Mouse (Mus musculus) midbrain, embryonic 14.5 days (tissue): ENCODE results near the gene Hyal2. TPM values are rescaled to one million over a fixed set of nuclear protein-coding genes. Genes with fewer than 3 reads are reported as not detected.
"Not testable (repeated sequence)": the region's sequence is repeated elsewhere in the genome, so short reads cannot be mapped to it uniquely, and the experiment has no call there.

Source experiments
- ATAC-seq: fragments of 200-750 bp; cut with Nextera tagmentation; 2 replicates; pipeline ENCODE4 v1.8.0; 2017; ENCODE audit warnings: moderate number of reproducible peaks, moderate library complexity; ENCODE audit not compliant: low FRiP score, low TSS enrichment
- DNase-seq: peaks from one replicate; pipeline ENCODE4 v3.0.0-alpha.2; 2015
- H3K27ac ChIP-seq: fragments of 300-500 bp; sonication (generic); replicated peaks from 2 replicates; pipeline ENCODE4 v1.5.1; 2014; ENCODE audit warnings: mild to moderate bottlenecking, low read depth, low read length, moderate library complexity
- H3K27me3 ChIP-seq: fragments of 300-500 bp; sonication (generic); 2 replicates; pipeline ENCODE4 v1.6.1; 2014; ENCODE audit warnings: low read length, control low read depth, mixed read lengths; ENCODE audit not compliant: control insufficient read depth, insufficient read depth
- H3K36me3 ChIP-seq: fragments of 300-500 bp; sonication (generic); 2 replicates; pipeline ENCODE4 v1.6.1; 2014; ENCODE audit warnings: low read length, control low read depth; ENCODE audit not compliant: control insufficient read depth, insufficient read depth
- H3K4me1 ChIP-seq: fragments of 300-500 bp; sonication (generic); 2 replicates; pipeline ENCODE4 v1.6.1; 2014; ENCODE audit warnings: mild to moderate bottlenecking, antibody characterized with exemption, low read length, control low read depth; ENCODE audit not compliant: control insufficient read depth, insufficient read depth
- H3K4me2 ChIP-seq: fragments of 300-500 bp; sonication (generic); 2 replicates; pipeline ENCODE4 v1.6.1; 2014; ENCODE audit warnings: mild to moderate bottlenecking, low read length, moderate library complexity
- H3K4me3 ChIP-seq: fragments of 300-500 bp; sonication (generic); replicated peaks from 2 replicates; pipeline ENCODE4 v1.5.1; 2014; ENCODE audit warnings: low read depth, low read length
- H3K9ac ChIP-seq: fragments of 300-500 bp; sonication (generic); replicated peaks from 2 replicates; pipeline ENCODE4 v1.6.1; 2014; ENCODE audit warnings: mild to moderate bottlenecking, low read length, moderate library complexity
- H3K9me3 ChIP-seq: fragments of 300-500 bp; sonication (generic); 2 replicates; pipeline ENCODE4 v1.6.1; 2016; ENCODE audit warnings: low read length, control low read depth, mixed read lengths; ENCODE audit not compliant: control insufficient read depth
- WGBS: fragments of 180-500 bp; shearing (Covaris S2); extraction: QIAGEN DNeasy Blood & Tissue Kit; methylation state at CpG from one replicate; pipeline ENCODE4 v1.1.7; 2014; 5-methylcytosine and 5-hydroxymethylcytosine counted together
- polyA plus RNA-seq: library from polyadenylated mRNA; unstranded; fragments of >200 nt; fragmentation: Nextera tagmentation; extraction: Ambion mirVana; gene quantifications from 2 replicates; pipeline ENCODE4 v1.2.1, GENCODE M21; 2014

Hyal2 gene
- polyA plus RNA-seq, 1 experiment from 2014 or later = 97.7 TPM

GRCm38 (mm10) chr9:107555031-107555457 lies 12.7 kb upstream of the Hyal2 start:
- H3K9me3 ChIP-seq = no peaks in the 10 kb centered on the region
- DNase-seq = peak; percentile 54
- peak overlapping the region; percentile 92 for H3K4me2 ChIP-seq
- H3K27ac ChIP-seq = peak overlapping the region; percentile 88
- H3K36me3 ChIP-seq = peaks cover 33% of the 10 kb centered on the region
- peak overlapping the region; percentile 73 for H3K4me3 ChIP-seq
- peaks cover 26% of the 10 kb centered on the region for H3K4me1 ChIP-seq
- under 1% methylated on average over 23 of the region's 23 CpGs for WGBS
- peak overlapping the region; percentile 76 for H3K9ac ChIP-seq
- H3K27me3 ChIP-seq = peaks cover 30% of the 10 kb centered on the region
- ATAC-seq = no peak

DNA sequence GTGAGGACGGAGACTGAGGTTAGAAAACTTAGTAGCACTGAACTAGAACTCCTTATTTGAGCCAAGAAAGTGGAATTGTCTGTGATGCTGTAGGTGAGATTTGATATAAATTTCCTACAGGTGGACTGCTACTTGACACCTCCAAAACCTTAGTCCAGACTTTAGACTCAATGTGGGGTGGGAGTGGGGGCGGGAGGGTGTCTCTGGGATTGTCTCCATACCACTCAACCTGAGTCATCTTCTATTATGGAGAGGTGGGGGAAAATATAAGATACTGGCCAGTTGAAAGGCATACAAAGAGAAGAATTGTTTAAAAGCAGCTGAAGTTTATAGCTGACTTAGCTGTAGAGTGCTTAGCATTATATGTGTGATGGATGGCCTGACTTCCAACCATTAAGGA lies 12.0 kb upstream of the Hyal2 start:
- Histone ChIP-seq H3K36me3 (peaks cover 40% of the 10 kb centered on the region), H3K27ac (no peak overlapping the region)
- WGBS = 48% methylated on average over 2 of the region's 2 CpGs

DNA sequence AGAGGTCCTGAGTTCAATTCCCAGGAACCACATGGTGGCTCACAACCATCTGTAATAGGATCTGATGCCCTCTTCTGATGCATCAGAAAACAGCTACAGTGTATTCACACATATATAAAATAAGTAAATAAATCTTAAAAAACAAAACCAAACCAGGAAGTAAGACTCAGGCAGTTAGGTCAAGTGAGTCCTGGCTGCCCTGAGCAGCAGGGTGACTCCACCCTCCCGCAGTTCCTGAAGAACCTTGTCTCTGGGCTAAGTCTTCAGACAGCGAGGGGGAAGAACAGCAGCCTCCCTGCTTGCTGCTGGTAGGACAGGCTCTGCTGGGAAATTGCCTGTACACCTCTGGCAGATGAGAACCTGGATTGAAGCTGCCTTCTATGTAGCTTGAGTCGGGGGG lies 11.4 kb upstream of the Hyal2 start:
- Histone ChIP-seq H3K4me1 (peaks cover 23% of the 10 kb centered on the region), H3K27me3 (peaks cover 17% of the 10 kb centered on the region), H3K4me2 (peak overlapping the region; percentile 92), H3K4me3 (0 out of 2 replicates have a peak overlapping the region, but pooled peaks have one; percentile 73), H3K9me3 (no peaks in the 10 kb centered on the region), H3K36me3 (peaks cover 46% of the 10 kb centered on the region), H3K27ac (no peak overlapping the region), H3K9ac (peak overlapping the region; percentile 76; the same call in 1 of the 2 replicates)
- no peak for ATAC-seq
- DNase-seq = no peak
- WGBS = 83% methylated on average over 3 of the region's 3 CpGs

More for the DNA sequence above, 12.0 kb upstream of the Hyal2 start:
- H3K9ac ChIP-seq = peak overlapping the region; percentile 76; the same call in 1 of the 2 replicates
- H3K9me3 ChIP-seq = no peaks in the 10 kb centered on the region
- peak overlapping the region; percentile 73 for H3K4me3 ChIP-seq
- no peak for DNase-seq
- ATAC-seq = no peak
- peaks cover 26% of the 10 kb centered on the region for H3K4me1 ChIP-seq
- H3K27me3 ChIP-seq = peaks cover 23% of the 10 kb centered on the region
- H3K4me2 ChIP-seq = peak overlapping the region; percentile 92

GRCm38 (mm10) chr9:107563029-107563581 lies 4.6 kb upstream of the Hyal2 start, which contains the start of gene Tusc2:
Gene Tusc2 (plus strand): TSS chr9:107563255.
- peak within 1 kb of the TSS; percentile 71 for H3K4me2 ChIP-seq
- no peaks in the 10 kb centered on the region for H3K9me3 ChIP-seq
- peaks cover 68% of the 10 kb centered on the region for H3K36me3 ChIP-seq
- no peaks in the 10 kb centered on the region for H3K27me3 ChIP-seq
- DNase-seq (peak; percentile 95), ATAC-seq (peak; percentile 96)
- WGBS = under 1% methylated on average over 46 of the region's 46 CpGs
- peaks cover 19% of the 10 kb centered on the region for H3K4me1 ChIP-seq
- peak within 1 kb of the TSS; percentile 62 for H3K27ac ChIP-seq
- H3K9ac ChIP-seq = peak within 1 kb of the TSS; percentile 77
- peak within 1 kb of the TSS; percentile 78 for H3K4me3 ChIP-seq

GRCm38 (mm10) chr9:107565556-107565955 lies 2.2 kb upstream of the Hyal2 start:
- peaks cover 31% of the 10 kb centered on the region for H3K4me1 ChIP-seq
- not testable (repeated sequence) for H3K9me3 ChIP-seq, H3K9ac ChIP-seq, H3K4me2 ChIP-seq, H3K27me3 ChIP-seq, DNase-seq, H3K27ac ChIP-seq, H3K4me3 ChIP-seq, ATAC-seq
- WGBS = 45% methylated on average over 5 of the region's 5 CpGs
- peaks cover 46% of the 10 kb centered on the region for H3K36me3 ChIP-seq

- Histone ChIP-seq H3K27me3 (no peaks in the 10 kb centered on the region), H3K4me3 (0 out of 2 replicates have a peak overlapping the region, but pooled peaks have one; percentile 2), H3K36me3 (peaks cover 46% of the 10 kb centered on the region), H3K9me3 (no peaks in the 10 kb centered on the region), H3K4me1 (peaks cover 37% of the 10 kb centered on the region), H3K9ac (no peak overlapping the region), H3K27ac (no peak overlapping the region), H3K4me2 (peak overlapping the region; percentile 17; the same call in 1 of the 2 replicates)
- WGBS = 63% methylated on average over 15 of the region's 15 CpGs
- ATAC-seq (no peak), DNase-seq (peak; percentile 84)
Observed at GRCm38 (mm10) chr9:107566041-107566709, 1.6 kb upstream of the Hyal2 start.

DNA sequence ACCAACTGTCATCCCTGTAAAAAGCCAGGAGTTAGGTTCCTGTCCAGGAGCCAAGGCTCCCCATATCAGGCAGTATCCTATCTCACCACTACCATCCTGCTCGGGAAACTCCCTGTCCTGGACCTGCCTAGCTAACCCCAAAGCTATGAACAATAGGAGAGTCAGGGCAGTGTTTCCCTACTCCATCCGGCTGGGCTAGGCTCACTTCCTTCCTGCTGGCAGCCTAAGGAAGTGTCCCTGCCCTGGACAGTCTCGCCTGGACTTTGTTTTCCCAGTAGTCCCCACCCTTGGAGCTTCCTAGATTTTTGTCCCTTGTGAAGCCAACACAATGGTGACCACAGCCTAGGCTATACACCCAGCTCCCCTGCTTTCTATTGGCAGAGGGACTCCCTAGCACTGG lies 890 bp upstream of the Hyal2 start:
- H3K4me2 ChIP-seq = 0 out of 2 replicates have a peak overlapping the region, but pooled peaks have one; percentile 83
- DNase-seq (no peak), ATAC-seq (no peak)
- WGBS = 73% methylated on average over 3 of the region's 3 CpGs
- no peak overlapping the region for H3K9ac ChIP-seq
- H3K36me3 ChIP-seq = peaks cover 46% of the 10 kb centered on the region
- peaks cover 43% of the 10 kb centered on the region for H3K4me1 ChIP-seq
- H3K27ac ChIP-seq = no peak overlapping the region; the same call in 1 of the 2 replicates
- H3K27me3 ChIP-seq = no peaks in the 10 kb centered on the region
- H3K9me3 ChIP-seq = no peaks in the 10 kb centered on the region
- no peak overlapping the region for H3K4me3 ChIP-seq

DNA sequence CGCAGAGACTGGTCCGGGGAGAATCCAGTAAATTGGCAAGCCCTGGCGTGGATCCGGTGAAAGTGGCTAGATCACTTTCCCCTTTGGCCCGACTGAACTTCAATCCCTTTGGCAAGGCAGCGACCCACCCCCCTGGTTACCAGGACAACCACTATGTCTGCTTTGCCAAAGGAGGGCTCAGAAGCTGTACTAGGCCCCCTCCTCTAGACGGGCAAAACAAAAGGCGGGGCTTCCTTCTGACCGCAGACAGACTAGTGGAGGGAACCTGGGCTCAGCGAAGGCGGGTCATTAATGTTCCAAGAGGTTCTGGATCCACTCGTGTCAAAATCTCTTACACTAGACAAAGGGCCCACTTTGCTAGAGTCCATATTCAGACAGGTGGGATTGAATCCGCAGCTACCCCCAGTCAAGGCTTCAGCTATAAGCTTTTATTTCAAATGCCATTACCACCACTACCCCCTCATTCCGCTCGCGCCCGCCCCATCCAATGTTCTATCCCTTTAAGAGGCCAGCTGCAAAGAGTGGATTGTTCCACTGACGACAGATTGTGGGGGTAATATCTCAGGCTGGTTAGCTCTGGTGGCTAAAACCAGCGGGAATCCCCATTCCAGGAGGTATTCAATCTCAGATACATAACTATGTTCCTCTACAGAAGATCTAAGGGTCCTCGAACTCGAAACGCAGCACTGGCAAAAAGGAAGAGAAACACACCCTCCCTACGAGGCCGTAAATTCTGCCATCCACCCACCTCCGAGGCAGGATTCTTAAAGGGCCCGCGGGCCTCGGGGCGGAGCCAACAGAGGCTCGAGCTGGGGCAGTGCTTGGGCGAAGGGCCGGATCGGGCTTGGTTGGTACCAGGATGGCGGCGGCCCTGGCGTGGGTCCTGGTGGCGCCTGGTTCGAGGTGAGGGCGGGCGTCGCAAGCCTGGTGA lies 851 bp downstream of the Hyal2 start:
- under 1% methylated on average over 41 of the region's 41 CpGs for WGBS
- peak; percentile 95 for DNase-seq
- Histone ChIP-seq H3K4me1 (peaks cover 38% of the 10 kb centered on the region), H3K36me3 (peaks cover 56% of the 10 kb centered on the region), H3K27ac (peak overlapping the region; percentile 88), H3K9ac (peak overlapping the region; percentile 80), H3K9me3 (no peaks in the 10 kb centered on the region), H3K4me3 (peak overlapping the region; percentile 85), H3K4me2 (peak overlapping the region; percentile 83), H3K27me3 (no peaks in the 10 kb centered on the region)
- ATAC-seq = peak; percentile 90
